Mouse (Mus musculus): ENCODE results near the gene Ppp1r2. TPM values are rescaled to one million over a fixed set of nuclear protein-coding genes. Genes with fewer than 3 reads are reported as not detected.

Gene Ppp1r2
- polyA plus RNA-seq, 2 experiments, result 40.5 to 77.7 TPM

- no peak for TF ChIP-seq POLR2A (IDR thresholded peaks at IDR 0.05; ENCODE audit: borderline replicate concordance, extremely low read depth, insufficient read depth, insufficient read length)
- Histone ChIP-seq H3K27ac (replicated peaks; ENCODE audit: low read depth, low read length) (no peak overlapping the region), H3K9ac (ENCODE audit: low read depth, low read length, severe bottlenecking) (no peak overlapping the region), H3K4me1 (ENCODE audit: control insufficient read depth, insufficient read depth, low read length) (peaks cover 41% of the 10 kb centered on the region), H3K4me3 (replicated peaks; ENCODE audit: low read length) (no peak overlapping the region), H3K4me2 (replicated peaks; ENCODE audit: low read depth, low read length, severe bottlenecking) (no peak overlapping the region), H3K27me3 (ENCODE audit: control insufficient read depth, insufficient read depth, low read length) (no peaks in the 10 kb centered on the region), H3K36me3 (ENCODE audit: control insufficient read depth, insufficient read depth, low read length) (no peaks in the 10 kb centered on the region), H3K9me3 (ENCODE audit: control insufficient read depth, low read length) (no peaks in the 10 kb centered on the region)
- ATAC-seq (ENCODE audit: low FRiP score, low read depth), result no peak
- no peak for DNase-seq (ENCODE audit: low spot score)
- 92% methylated on average over 3 of the region's 3 CpGs for WGBS
Measured at GRCm38 (mm10) chr16:31312296-31312695, 37.2 kb upstream of the Ppp1r2 start.

DNA sequence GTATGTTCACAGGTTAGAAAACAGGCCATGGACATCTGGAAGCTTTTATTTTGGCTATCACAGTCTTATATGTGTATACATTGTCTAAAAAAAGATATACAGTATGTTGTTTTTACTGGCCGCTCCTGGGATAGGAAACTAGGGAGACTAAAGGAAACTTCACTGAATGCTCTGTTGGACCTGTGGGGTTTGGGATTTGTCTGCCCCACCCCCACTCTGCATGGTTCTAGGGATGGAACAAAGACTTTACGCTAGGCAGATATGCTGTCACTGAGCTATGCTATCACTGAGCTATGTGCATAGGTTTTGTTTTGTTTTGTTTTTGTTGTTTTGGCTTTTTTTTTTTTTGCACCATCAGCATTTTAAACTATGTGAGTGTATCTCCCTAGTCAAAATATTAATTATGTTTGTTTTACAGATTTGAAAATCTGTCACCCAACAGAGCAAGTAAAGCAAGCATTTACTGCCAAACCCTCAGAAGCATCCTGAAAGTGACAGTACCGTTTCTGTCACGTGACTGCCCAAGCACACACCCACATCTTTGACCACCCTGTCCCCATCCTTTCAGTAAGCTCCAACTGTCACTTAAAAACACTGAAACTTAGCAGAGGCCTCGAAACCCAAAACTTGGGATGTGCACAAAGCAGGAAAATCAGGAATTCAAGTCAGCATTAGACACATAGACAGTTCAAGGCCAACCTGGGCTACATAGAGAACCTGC is 30.3 kb upstream of the Ppp1r2 start:
- no peak for TF ChIP-seq POLR2A (IDR thresholded peaks at IDR 0.05; ENCODE audit: borderline replicate concordance, extremely low read depth, insufficient read depth, insufficient read length)
- DNase-seq (ENCODE audit: low spot score) (no peak), ATAC-seq (ENCODE audit: low FRiP score, low read depth) (no peak)
- Histone ChIP-seq H3K27ac (replicated peaks; ENCODE audit: low read depth, low read length) (no peak overlapping the region), H3K36me3 (ENCODE audit: control insufficient read depth, insufficient read depth, low read length) (no peaks in the 10 kb centered on the region), H3K4me1 (ENCODE audit: control insufficient read depth, insufficient read depth, low read length) (peaks cover 3% of the 10 kb centered on the region; the same call in 1 of the 2 replicates), H3K4me2 (replicated peaks; ENCODE audit: low read depth, low read length, severe bottlenecking) (no peak overlapping the region), H3K9ac (ENCODE audit: low read depth, low read length, severe bottlenecking) (no peak overlapping the region), H3K27me3 (ENCODE audit: control insufficient read depth, insufficient read depth, low read length) (no peaks in the 10 kb centered on the region), H3K4me3 (replicated peaks; ENCODE audit: low read length) (no peak overlapping the region), H3K9me3 (ENCODE audit: control insufficient read depth, low read length) (no peaks in the 10 kb centered on the region)
- WGBS, result 78% methylated on average over 5 of the region's 5 CpGs

DNA sequence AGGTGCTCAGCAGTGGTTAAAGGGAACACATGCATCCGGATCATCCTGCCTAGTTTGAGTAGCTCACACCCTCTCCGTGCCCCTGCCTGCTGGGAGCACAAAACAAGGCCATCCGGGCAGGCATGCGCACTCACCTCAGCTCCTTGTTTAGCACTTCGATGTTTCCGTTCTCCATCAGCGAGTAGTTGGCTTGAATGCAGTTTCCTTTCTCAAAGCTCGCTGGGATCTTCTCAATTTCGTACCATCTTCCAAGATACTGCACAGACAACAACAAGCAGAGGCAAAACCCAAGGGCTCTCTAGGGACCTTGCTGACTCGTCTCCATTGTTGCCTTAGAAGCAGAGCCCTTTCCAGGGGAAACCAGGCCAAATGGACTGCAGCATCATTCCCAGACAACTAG is 28.2 kb upstream of the Ppp1r2 start:
- Histone ChIP-seq H3K4me2 (replicated peaks; ENCODE audit: low read depth, low read length, severe bottlenecking) (no peak overlapping the region), H3K27me3 (ENCODE audit: control insufficient read depth, insufficient read depth, low read length) (no peaks in the 10 kb centered on the region), H3K4me3 (replicated peaks; ENCODE audit: low read length) (no peak overlapping the region), H3K27ac (replicated peaks; ENCODE audit: low read depth, low read length) (no peak overlapping the region), H3K9me3 (ENCODE audit: control insufficient read depth, low read length) (no peaks in the 10 kb centered on the region), H3K36me3 (ENCODE audit: control insufficient read depth, insufficient read depth, low read length) (no peaks in the 10 kb centered on the region), H3K9ac (ENCODE audit: low read depth, low read length, severe bottlenecking) (no peak overlapping the region), H3K4me1 (ENCODE audit: control insufficient read depth, insufficient read depth, low read length) (peaks cover 11% of the 10 kb centered on the region)
- DNase-seq (ENCODE audit: low spot score) (peak; percentile 30), ATAC-seq (ENCODE audit: low FRiP score, low read depth) (peak; percentile 41; the same call in 1 of the 2 replicates)
- TF ChIP-seq POLR2A (IDR thresholded peaks at IDR 0.05; ENCODE audit: borderline replicate concordance, extremely low read depth, insufficient read depth, insufficient read length), result no peak
- WGBS, result 65% methylated on average over 10 of the region's 10 CpGs

- no peak for ATAC-seq (ENCODE audit: low FRiP score, low read depth)
- no peak for DNase-seq (ENCODE audit: low spot score)
- H3K4me2 ChIP-seq (replicated peaks; ENCODE audit: low read depth, low read length, severe bottlenecking), result no peak overlapping the region
- peaks cover 11% of the 10 kb centered on the region for H3K4me1 ChIP-seq (ENCODE audit: control insufficient read depth, insufficient read depth, low read length)
- H3K27me3 ChIP-seq (ENCODE audit: control insufficient read depth, insufficient read depth, low read length), result no peaks in the 10 kb centered on the region
- H3K36me3 ChIP-seq (ENCODE audit: control insufficient read depth, insufficient read depth, low read length), result no peaks in the 10 kb centered on the region
- H3K9me3 ChIP-seq (ENCODE audit: control insufficient read depth, low read length), result no peaks in the 10 kb centered on the region
- H3K4me3 ChIP-seq (replicated peaks; ENCODE audit: low read length), result no peak overlapping the region
- TF ChIP-seq POLR2A (IDR thresholded peaks at IDR 0.05; ENCODE audit: borderline replicate concordance, extremely low read depth, insufficient read depth, insufficient read length), result no peak
- H3K9ac ChIP-seq (ENCODE audit: low read depth, low read length, severe bottlenecking), result no peak overlapping the region
- 79% methylated on average over 6 of the region's 6 CpGs for WGBS
- H3K27ac ChIP-seq (replicated peaks; ENCODE audit: low read depth, low read length), result no peak overlapping the region
Measured at GRCm38 (mm10) chr16:31300883-31301532, 25.9 kb upstream of the Ppp1r2 start.

GRCm38 (mm10) chr16:31300467-31300866 is 25.4 kb upstream of the Ppp1r2 start:
- Histone ChIP-seq H3K36me3 (ENCODE audit: control insufficient read depth, insufficient read depth, low read length) (no peaks in the 10 kb centered on the region), H3K4me1 (ENCODE audit: control insufficient read depth, insufficient read depth, low read length) (peaks cover 11% of the 10 kb centered on the region), H3K9ac (ENCODE audit: low read depth, low read length, severe bottlenecking) (no peak overlapping the region), H3K27ac (replicated peaks; ENCODE audit: low read depth, low read length) (no peak overlapping the region), H3K4me3 (replicated peaks; ENCODE audit: low read length) (no peak overlapping the region), H3K27me3 (ENCODE audit: control insufficient read depth, insufficient read depth, low read length) (no peaks in the 10 kb centered on the region), H3K9me3 (ENCODE audit: control insufficient read depth, low read length) (no peaks in the 10 kb centered on the region), H3K4me2 (replicated peaks; ENCODE audit: low read depth, low read length, severe bottlenecking) (no peak overlapping the region)
- no peak for DNase-seq (ENCODE audit: low spot score)
- ATAC-seq (ENCODE audit: low FRiP score, low read depth), result no peak
- no peak for TF ChIP-seq POLR2A (IDR thresholded peaks at IDR 0.05; ENCODE audit: borderline replicate concordance, extremely low read depth, insufficient read depth, insufficient read length)
- WGBS, result 38% methylated on average over 7 of the region's 7 CpGs

Measured in limb, embryonic 14.5 days (tissue).